Mouse (Mus musculus): ENCODE results near the gene Ttll12. TPM values are rescaled to one million over a fixed set of nuclear protein-coding genes. Genes with fewer than 3 reads are reported as not detected.

Gene Ttll12
- polyA plus RNA-seq, 1 experiment from 2014 or later = 51.8 TPM

DNA sequence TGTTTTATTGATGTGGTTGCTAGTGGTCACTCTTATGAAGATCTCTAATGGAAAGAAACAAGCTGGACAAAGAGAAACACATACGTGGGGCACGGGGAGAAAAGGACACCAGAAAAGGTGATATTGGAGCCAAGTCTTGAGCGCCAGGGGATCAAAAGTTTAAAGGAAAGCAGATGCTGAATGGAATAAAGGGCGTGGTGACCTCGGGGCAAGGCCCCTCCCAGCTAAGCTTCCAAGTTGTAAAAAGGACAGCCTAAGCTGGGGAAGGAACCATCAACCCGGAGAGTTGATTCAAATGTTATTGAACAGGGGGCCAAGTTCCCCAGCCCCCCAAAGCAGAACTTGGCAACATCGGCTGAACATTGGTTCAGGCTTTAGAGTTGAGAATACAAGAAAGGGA, 36.1 kb upstream of the Ttll12 start:
- DNase-seq (ENCODE audit: low spot score) = no peak
- Histone ChIP-seq H3K9me3 (ENCODE audit: control insufficient read depth, low read length) (no peaks in the 10 kb centered on the region; the same call in 1 of the 2 replicates), H3K27me3 (ENCODE audit: control insufficient read depth, insufficient read depth, low read length) (no peaks in the 10 kb centered on the region), H3K9ac (ENCODE audit: low read length) (no peak overlapping the region), H3K4me2 (ENCODE audit: low read depth, low read length, severe bottlenecking) (no peak overlapping the region), H3K27ac (ENCODE audit: low read depth, low read length) (no peak overlapping the region), H3K36me3 (ENCODE audit: control insufficient read depth, insufficient read depth, low read length) (peaks cover 14% of the 10 kb centered on the region; the same call in 1 of the 2 replicates), H3K4me3 (ENCODE audit: low read depth, low read length) (no peak overlapping the region), H3K4me1 (replicated peaks; ENCODE audit: control insufficient read depth, insufficient read depth, low read length) (no peaks in the 10 kb centered on the region)
- ATAC-seq (replicated peaks; ENCODE audit: low FRiP score) = no peak
- 82% methylated on average over 7 of the region's 7 CpGs for WGBS

DNA sequence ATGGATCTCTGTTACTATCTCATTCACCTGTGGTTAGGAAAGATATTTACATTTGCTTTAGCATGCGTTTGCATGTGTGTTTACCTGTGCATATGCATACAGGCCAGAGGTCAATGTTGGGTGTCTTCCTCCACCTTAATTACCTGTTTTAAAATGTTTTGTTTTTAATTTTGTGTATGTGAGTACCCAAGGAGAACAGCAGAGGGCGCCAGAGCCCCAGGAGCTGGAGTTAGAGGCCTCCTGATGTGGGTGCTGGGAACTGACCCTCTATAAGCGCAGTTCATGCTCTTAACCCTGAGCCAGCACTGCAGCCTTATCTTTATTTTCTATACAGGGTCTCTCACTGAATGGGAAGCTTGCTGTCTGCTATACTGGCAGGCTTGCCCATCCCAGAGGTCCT, 34.8 kb upstream of the Ttll12 start:
- ATAC-seq (replicated peaks; ENCODE audit: low FRiP score) = no peak
- no peak overlapping the region for H3K9ac ChIP-seq (ENCODE audit: low read length)

DNA sequence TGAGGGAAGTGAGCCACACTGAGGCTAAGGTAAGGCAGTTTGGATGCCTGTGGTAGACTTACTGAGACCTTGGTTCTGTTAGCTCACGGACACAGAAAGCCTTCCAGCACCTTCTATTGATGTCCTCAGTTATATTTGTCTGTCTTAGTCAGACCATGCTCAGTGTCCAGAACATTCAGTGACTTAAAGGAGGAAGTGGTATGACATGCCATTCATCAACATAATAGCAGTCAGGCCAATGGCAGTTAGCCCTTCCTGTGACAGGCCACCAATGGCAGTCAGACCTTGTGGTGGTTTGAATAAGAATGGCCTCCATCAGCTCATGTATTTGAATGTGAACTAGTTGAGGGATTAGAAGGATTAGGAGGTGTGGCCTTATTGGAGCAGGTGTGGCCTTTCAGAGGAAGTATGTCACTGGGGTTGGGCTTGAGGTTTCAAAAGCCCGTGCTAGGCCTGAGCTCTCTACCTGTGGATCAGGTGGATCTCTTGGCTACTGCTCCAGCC, 31.2 kb upstream of the Ttll12 start:
- peaks cover 8% of the 10 kb centered on the region; the same call in 1 of the 2 replicates for H3K36me3 ChIP-seq (ENCODE audit: control insufficient read depth, insufficient read depth, low read length)
- H3K4me2 ChIP-seq (ENCODE audit: low read depth, low read length, severe bottlenecking) = no peak overlapping the region
- no peak overlapping the region for H3K27ac ChIP-seq (ENCODE audit: low read depth, low read length)
- ATAC-seq (replicated peaks; ENCODE audit: low FRiP score) = no peak
- H3K4me1 ChIP-seq (replicated peaks; ENCODE audit: control insufficient read depth, insufficient read depth, low read length) = no peaks in the 10 kb centered on the region
- 89% methylated on average over 2 of the region's 2 CpGs for WGBS
- H3K9ac ChIP-seq (ENCODE audit: low read length) = no peak overlapping the region
- no peaks in the 10 kb centered on the region for H3K27me3 ChIP-seq (ENCODE audit: control insufficient read depth, insufficient read depth, low read length)
- no peaks in the 10 kb centered on the region; the same call in 1 of the 2 replicates for H3K9me3 ChIP-seq (ENCODE audit: control insufficient read depth, low read length)
- no peak for DNase-seq (ENCODE audit: low spot score)
- H3K4me3 ChIP-seq (ENCODE audit: low read depth, low read length) = no peak overlapping the region

More for the DNA sequence above, 34.8 kb upstream of the Ttll12 start:
- H3K9me3 ChIP-seq (ENCODE audit: control insufficient read depth, low read length) = no peaks in the 10 kb centered on the region; the same call in 1 of the 2 replicates
- WGBS = 73% methylated on average over 3 of the region's 3 CpGs
- H3K4me1 ChIP-seq (replicated peaks; ENCODE audit: control insufficient read depth, insufficient read depth, low read length) = no peaks in the 10 kb centered on the region
- H3K4me3 ChIP-seq (ENCODE audit: low read depth, low read length) = no peak overlapping the region
- DNase-seq (ENCODE audit: low spot score) = no peak
- no peaks in the 10 kb centered on the region for H3K27me3 ChIP-seq (ENCODE audit: control insufficient read depth, insufficient read depth, low read length)
- H3K27ac ChIP-seq (ENCODE audit: low read depth, low read length) = no peak overlapping the region
- H3K36me3 ChIP-seq (ENCODE audit: control insufficient read depth, insufficient read depth, low read length) = peaks cover 14% of the 10 kb centered on the region; the same call in 1 of the 2 replicates
- H3K4me2 ChIP-seq (ENCODE audit: low read depth, low read length, severe bottlenecking) = no peak overlapping the region

DNA sequence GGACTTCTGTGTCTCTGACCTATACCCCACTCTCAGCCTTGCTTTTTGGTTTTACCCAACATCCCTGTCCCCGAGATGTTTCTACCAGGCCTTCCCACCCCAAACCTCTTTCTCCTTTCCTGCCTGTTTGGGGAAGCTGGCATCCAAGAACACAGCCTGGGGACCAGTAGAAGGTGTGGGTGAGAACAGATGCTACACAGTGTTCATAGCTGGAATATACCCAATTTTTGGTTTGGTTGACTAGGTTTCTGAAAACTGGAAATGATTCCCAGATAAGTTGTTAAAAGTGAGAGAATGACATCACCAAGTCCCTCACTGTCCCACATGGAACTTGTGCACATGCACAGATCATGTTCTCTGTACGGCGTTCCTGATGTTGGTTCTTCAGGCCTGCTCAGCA, 20.3 kb upstream of the Ttll12 start:
- H3K36me3 ChIP-seq (ENCODE audit: control insufficient read depth, insufficient read depth, low read length) = peaks cover 4% of the 10 kb centered on the region; the same call in 1 of the 2 replicates
- H3K4me2 ChIP-seq (ENCODE audit: low read depth, low read length, severe bottlenecking) = no peak overlapping the region
- H3K9ac ChIP-seq (ENCODE audit: low read length) = no peak overlapping the region
- no peak for ATAC-seq (replicated peaks; ENCODE audit: low FRiP score)
- WGBS = 92% methylated on average over 3 of the region's 3 CpGs
- no peaks in the 10 kb centered on the region for H3K9me3 ChIP-seq (ENCODE audit: control insufficient read depth, low read length)
- H3K4me3 ChIP-seq (ENCODE audit: low read depth, low read length) = no peak overlapping the region
- DNase-seq (ENCODE audit: low spot score) = no peak
- no peaks in the 10 kb centered on the region for H3K27me3 ChIP-seq (ENCODE audit: control insufficient read depth, insufficient read depth, low read length)
- H3K4me1 ChIP-seq (replicated peaks; ENCODE audit: control insufficient read depth, insufficient read depth, low read length) = no peaks in the 10 kb centered on the region
- no peak overlapping the region for H3K27ac ChIP-seq (ENCODE audit: low read depth, low read length)

DNA sequence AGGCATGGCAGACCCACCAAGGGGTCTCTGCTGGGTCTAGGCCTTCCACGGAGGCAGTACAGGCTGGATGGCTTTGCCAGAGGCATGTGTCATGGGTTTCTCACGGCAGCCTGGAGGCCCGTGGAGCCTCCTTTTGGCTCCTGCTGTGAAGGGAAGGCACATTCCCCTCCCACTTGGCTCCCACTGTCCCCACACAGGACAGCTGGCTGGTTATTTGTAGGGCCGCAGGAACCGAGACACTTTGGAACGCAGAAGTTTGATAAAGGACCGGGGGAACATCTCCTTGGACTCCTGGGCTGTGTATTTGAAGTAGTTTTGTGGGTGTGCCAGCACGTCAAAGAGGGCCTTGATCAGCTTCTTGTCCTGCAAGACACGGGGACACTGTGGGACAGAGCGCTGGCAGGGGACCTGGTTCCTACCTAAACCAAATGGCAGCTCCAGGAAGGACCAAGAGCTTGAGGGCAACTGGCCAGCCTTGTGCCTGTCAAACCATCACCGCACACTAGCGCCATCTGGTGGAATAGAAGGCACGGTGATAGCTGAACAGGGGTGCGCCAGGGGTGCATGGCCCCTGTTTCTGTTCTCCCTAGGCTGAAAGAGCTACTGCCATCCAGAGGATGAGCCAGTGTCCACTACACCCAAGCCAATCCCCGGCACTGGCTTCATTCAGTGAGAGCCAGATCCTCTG, 12.3 kb upstream of the Ttll12 start:
- Histone ChIP-seq H3K36me3 (ENCODE audit: control insufficient read depth, insufficient read depth, low read length) (no peaks in the 10 kb centered on the region), H3K9me3 (ENCODE audit: control insufficient read depth, low read length) (no peaks in the 10 kb centered on the region)
- ATAC-seq (replicated peaks; ENCODE audit: low FRiP score) = no peak

DNA sequence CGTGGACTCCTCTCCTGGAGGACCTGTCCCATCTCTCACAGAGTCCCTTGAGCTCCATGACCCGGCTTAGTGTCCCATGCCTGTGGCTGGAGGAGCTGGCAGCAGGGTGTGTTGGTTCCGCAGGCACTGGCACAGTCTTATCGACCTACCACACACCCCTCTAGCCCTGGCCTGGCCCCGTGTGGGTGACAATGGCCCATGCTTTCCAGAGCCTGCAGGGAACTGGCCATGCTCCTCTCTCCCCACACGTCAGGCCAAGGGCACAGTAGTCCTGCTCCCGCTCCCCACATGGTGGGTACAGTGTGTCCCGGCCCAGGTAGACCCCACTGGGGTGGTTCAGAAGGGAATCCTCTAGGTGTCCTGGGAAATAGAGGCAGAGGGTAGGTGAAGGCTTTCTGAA, 11.7 kb upstream of the Ttll12 start:
- no peak for ATAC-seq (replicated peaks; ENCODE audit: low FRiP score)
- no peak overlapping the region for H3K4me2 ChIP-seq (ENCODE audit: low read depth, low read length, severe bottlenecking)
- H3K36me3 ChIP-seq (ENCODE audit: control insufficient read depth, insufficient read depth, low read length) = no peaks in the 10 kb centered on the region
- H3K4me1 ChIP-seq (replicated peaks; ENCODE audit: control insufficient read depth, insufficient read depth, low read length) = no peaks in the 10 kb centered on the region
- no peak overlapping the region for H3K9ac ChIP-seq (ENCODE audit: low read length)
- 92% methylated on average over 8 of the region's 8 CpGs for WGBS
- no peaks in the 10 kb centered on the region for H3K27me3 ChIP-seq (ENCODE audit: control insufficient read depth, insufficient read depth, low read length)
- no peak overlapping the region for H3K4me3 ChIP-seq (ENCODE audit: low read depth, low read length)
- no peaks in the 10 kb centered on the region for H3K9me3 ChIP-seq (ENCODE audit: control insufficient read depth, low read length)
- no peak for DNase-seq (ENCODE audit: low spot score)
- H3K27ac ChIP-seq (ENCODE audit: low read depth, low read length) = no peak overlapping the region

More for the DNA sequence above, 12.3 kb upstream of the Ttll12 start:
- Histone ChIP-seq H3K9ac (ENCODE audit: low read length) (no peak overlapping the region), H3K4me1 (replicated peaks; ENCODE audit: control insufficient read depth, insufficient read depth, low read length) (no peaks in the 10 kb centered on the region), H3K4me2 (ENCODE audit: low read depth, low read length, severe bottlenecking) (no peak overlapping the region), H3K27me3 (ENCODE audit: control insufficient read depth, insufficient read depth, low read length) (no peaks in the 10 kb centered on the region), H3K27ac (ENCODE audit: low read depth, low read length) (no peak overlapping the region), H3K4me3 (ENCODE audit: low read depth, low read length) (no peak overlapping the region)
- 54% methylated on average over 15 of the region's 15 CpGs for WGBS
- DNase-seq (ENCODE audit: low spot score) = peak; percentile 80

DNA sequence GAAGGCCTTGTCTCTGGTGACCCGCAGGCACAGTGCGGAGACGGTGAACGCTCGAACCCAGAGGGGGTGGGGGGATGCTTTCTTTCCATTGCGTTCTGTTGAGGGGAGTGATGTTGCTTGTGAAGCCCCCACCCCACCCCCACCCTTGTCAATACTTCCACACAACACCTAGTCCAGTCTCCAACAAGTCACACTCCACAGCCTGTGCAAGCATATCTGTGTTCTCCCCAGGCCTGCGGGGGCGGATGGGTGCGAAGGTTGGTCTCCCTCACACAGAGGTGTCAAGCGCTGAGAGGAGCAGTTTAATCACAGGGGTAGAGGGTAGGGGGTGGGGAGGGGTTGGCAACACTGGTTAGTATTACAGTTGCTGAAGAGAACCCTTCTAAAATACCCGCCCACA, 11.3 kb upstream of the Ttll12 start:
- no peak overlapping the region for H3K4me3 ChIP-seq (ENCODE audit: low read depth, low read length)
- H3K9me3 ChIP-seq (ENCODE audit: control insufficient read depth, low read length) = no peaks in the 10 kb centered on the region
- no peaks in the 10 kb centered on the region for H3K27me3 ChIP-seq (ENCODE audit: control insufficient read depth, insufficient read depth, low read length)
- 93% methylated on average over 11 of the region's 11 CpGs for WGBS
- H3K27ac ChIP-seq (ENCODE audit: low read depth, low read length) = no peak overlapping the region
- no peaks in the 10 kb centered on the region for H3K36me3 ChIP-seq (ENCODE audit: control insufficient read depth, insufficient read depth, low read length)
- H3K4me1 ChIP-seq (replicated peaks; ENCODE audit: control insufficient read depth, insufficient read depth, low read length) = no peaks in the 10 kb centered on the region
- H3K9ac ChIP-seq (ENCODE audit: low read length) = no peak overlapping the region
- H3K4me2 ChIP-seq (ENCODE audit: low read depth, low read length, severe bottlenecking) = no peak overlapping the region
- ATAC-seq (replicated peaks; ENCODE audit: low FRiP score) = no peak
- no peak for DNase-seq (ENCODE audit: low spot score)

DNA sequence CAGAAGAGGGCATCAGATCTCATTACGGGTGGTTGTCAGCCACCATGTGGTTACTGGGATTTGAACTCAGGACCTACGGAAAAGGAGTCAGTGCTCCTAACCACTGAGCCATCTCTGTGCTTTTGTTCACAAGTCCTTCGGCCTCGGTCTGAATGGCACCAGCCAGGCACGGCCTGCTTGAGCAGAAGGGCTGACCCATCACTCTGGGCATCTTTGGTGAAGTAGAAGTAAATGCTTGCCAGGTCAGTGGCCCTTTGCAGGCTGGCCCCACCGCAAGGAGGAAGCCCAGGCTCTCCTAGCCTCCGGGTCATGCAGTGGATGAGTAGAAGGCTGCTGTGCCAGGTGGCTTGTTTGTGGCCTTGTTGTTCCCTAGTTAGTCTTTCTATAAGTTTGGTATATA, 8.5 kb upstream of the Ttll12 start:
- Histone ChIP-seq H3K36me3 (ENCODE audit: control insufficient read depth, insufficient read depth, low read length) (no peaks in the 10 kb centered on the region), H3K9ac (ENCODE audit: low read length) (no peak overlapping the region), H3K4me3 (ENCODE audit: low read depth, low read length) (no peak overlapping the region), H3K27ac (ENCODE audit: low read depth, low read length) (no peak overlapping the region), H3K4me1 (replicated peaks; ENCODE audit: control insufficient read depth, insufficient read depth, low read length) (no peaks in the 10 kb centered on the region), H3K4me2 (ENCODE audit: low read depth, low read length, severe bottlenecking) (no peak overlapping the region), H3K9me3 (ENCODE audit: control insufficient read depth, low read length) (no peaks in the 10 kb centered on the region), H3K27me3 (ENCODE audit: control insufficient read depth, insufficient read depth, low read length) (no peaks in the 10 kb centered on the region)
- WGBS = 94% methylated on average over 7 of the region's 7 CpGs
- DNase-seq (ENCODE audit: low spot score) (no peak), ATAC-seq (replicated peaks; ENCODE audit: low FRiP score) (no peak)

DNA sequence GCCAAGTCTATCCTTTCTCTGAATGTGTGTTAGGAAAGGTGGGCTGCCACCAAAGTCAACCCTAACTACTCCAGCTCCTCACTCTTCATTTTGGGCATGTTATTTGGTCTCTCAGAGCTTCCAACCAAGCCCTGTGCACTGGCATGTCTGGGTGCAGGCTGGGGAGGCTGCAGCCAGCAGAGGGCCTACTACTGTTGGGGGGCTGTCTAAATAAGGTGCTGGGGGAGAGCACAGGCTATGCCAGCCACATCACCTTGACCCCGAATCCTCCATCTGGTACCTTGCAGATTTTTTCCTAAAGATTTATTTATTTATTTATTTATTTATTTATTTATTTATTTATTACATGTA, 8.1 kb upstream of the Ttll12 start:
- DNase-seq (ENCODE audit: low spot score) (no peak), ATAC-seq (replicated peaks; ENCODE audit: low FRiP score) (no peak)
- Histone ChIP-seq H3K9ac (ENCODE audit: low read length) (no peak overlapping the region), H3K4me2 (ENCODE audit: low read depth, low read length, severe bottlenecking) (no peak overlapping the region), H3K27me3 (ENCODE audit: control insufficient read depth, insufficient read depth, low read length) (no peaks in the 10 kb centered on the region), H3K4me3 (ENCODE audit: low read depth, low read length) (no peak overlapping the region), H3K27ac (ENCODE audit: low read depth, low read length) (no peak overlapping the region), H3K4me1 (replicated peaks; ENCODE audit: control insufficient read depth, insufficient read depth, low read length) (no peaks in the 10 kb centered on the region), H3K36me3 (ENCODE audit: control insufficient read depth, insufficient read depth, low read length) (no peaks in the 10 kb centered on the region), H3K9me3 (ENCODE audit: control insufficient read depth, low read length) (no peaks in the 10 kb centered on the region)
- WGBS = 96% methylated on average over 1 of the region's 1 CpGs
